Mouse (Mus musculus): ENCODE measurements around the gene Chad. TPM values are rescaled to one million over a fixed set of nuclear protein-coding genes. Genes with fewer than 3 reads are reported as not detected.
A peak's percentile ranks its signal among the peaks of the same experiment; 100 is the strongest.

The Chad gene
- polyA plus RNA-seq, 1 experiment from 2014 or later = 0.17 TPM

- no peak for ATAC-seq
- no peaks in the 10 kb centered on the region for H3K4me1 ChIP-seq (ENCODE audit: control insufficient read depth, insufficient read depth, low read length)
Measured at GRCm38 (mm10) chr11:94600447-94600846, 35.6 kb downstream of the Chad start.

GRCm38 (mm10) chr11:94601321-94602281, 36.8 kb downstream of the Chad start, which contains the start of gene Acsf2:
Gene Acsf2, minus strand, starts transcription at chr11:94601871.
- DNase-seq (ENCODE audit: low spot score) (peak; percentile 67), ATAC-seq (peak; percentile 89)
- WGBS = 2% methylated on average over 52 of the region's 52 CpGs
- Histone ChIP-seq H3K36me3 (ENCODE audit: control insufficient read depth, insufficient read depth, low read length) (no peaks in the 10 kb centered on the region), H3K27me3 (replicated peaks; ENCODE audit: control insufficient read depth, insufficient read depth, low read length) (no peaks in the 10 kb centered on the region), H3K27ac (ENCODE audit: low read depth, low read length) (no peak within 1 kb of the TSS), H3K4me1 (ENCODE audit: control insufficient read depth, insufficient read depth, low read length) (no peaks in the 10 kb centered on the region), H3K9ac (ENCODE audit: low read length) (peak within 1 kb of the TSS; percentile 54), H3K4me3 (ENCODE audit: low read depth, low read length) (peak within 1 kb of the TSS; percentile 38), H3K4me2 (ENCODE audit: low read length) (peak within 1 kb of the TSS; percentile 58), H3K9me3 (replicated peaks; ENCODE audit: control insufficient read depth, low read length) (no peaks in the 10 kb centered on the region)

More at GRCm38 (mm10) chr11:94600447-94600846, 35.6 kb downstream of the Chad start:
- Histone ChIP-seq H3K27me3 (replicated peaks; ENCODE audit: control insufficient read depth, insufficient read depth, low read length) (no peaks in the 10 kb centered on the region), H3K4me2 (ENCODE audit: low read length) (no peak overlapping the region), H3K27ac (ENCODE audit: low read depth, low read length) (no peak overlapping the region), H3K9me3 (replicated peaks; ENCODE audit: control insufficient read depth, low read length) (no peaks in the 10 kb centered on the region), H3K36me3 (ENCODE audit: control insufficient read depth, insufficient read depth, low read length) (no peaks in the 10 kb centered on the region), H3K4me3 (ENCODE audit: low read depth, low read length) (no peak overlapping the region), H3K9ac (ENCODE audit: low read length) (no peak overlapping the region)
- no peak for DNase-seq (ENCODE audit: low spot score)
- WGBS = 94% methylated on average over 7 of the region's 7 CpGs

DNA sequence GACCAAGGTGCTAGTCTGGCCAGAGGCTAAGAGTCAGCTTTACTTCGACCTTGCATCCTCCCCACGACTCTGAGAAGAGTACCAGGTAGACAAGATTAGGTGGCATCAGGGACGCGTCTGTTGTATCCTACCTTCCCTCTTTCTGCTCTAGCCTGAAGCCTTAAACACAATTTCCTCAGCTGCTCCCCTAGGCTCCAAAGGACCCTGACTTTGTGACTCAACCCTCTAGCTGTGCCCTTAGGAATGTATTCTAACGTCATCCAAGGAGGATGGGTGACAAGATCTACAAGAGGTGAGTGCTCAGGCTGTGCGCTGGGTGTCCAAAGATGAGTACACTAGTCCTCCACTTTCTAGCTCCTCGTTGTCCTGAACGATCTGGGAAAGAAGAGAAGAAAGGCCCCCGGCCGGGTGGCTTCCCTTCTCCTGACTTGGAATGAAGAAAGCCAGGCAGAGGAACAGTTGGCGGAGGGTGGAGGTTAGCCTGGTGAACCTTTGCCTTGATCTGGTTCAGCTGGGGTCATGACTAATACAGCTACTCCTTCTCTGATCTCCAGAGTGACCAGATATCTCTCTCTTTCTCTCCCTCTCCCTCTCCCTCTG, 37.6 kb downstream of the Chad start:
- H3K9me3 ChIP-seq (replicated peaks; ENCODE audit: control insufficient read depth, low read length) = no peaks in the 10 kb centered on the region
- H3K4me2 ChIP-seq (ENCODE audit: low read length) = peak overlapping the region; percentile 58
- DNase-seq (ENCODE audit: low spot score) (no peak), ATAC-seq (no peak)
- no peak overlapping the region for H3K27ac ChIP-seq (ENCODE audit: low read depth, low read length)
- no peak overlapping the region for H3K4me3 ChIP-seq (ENCODE audit: low read depth, low read length)
- no peaks in the 10 kb centered on the region for H3K36me3 ChIP-seq (ENCODE audit: control insufficient read depth, insufficient read depth, low read length)
- no peak overlapping the region for H3K9ac ChIP-seq (ENCODE audit: low read length)
- WGBS = 67% methylated on average over 11 of the region's 11 CpGs
- H3K4me1 ChIP-seq (ENCODE audit: control insufficient read depth, insufficient read depth, low read length) = no peaks in the 10 kb centered on the region
- H3K27me3 ChIP-seq (replicated peaks; ENCODE audit: control insufficient read depth, insufficient read depth, low read length) = no peaks in the 10 kb centered on the region

DNA sequence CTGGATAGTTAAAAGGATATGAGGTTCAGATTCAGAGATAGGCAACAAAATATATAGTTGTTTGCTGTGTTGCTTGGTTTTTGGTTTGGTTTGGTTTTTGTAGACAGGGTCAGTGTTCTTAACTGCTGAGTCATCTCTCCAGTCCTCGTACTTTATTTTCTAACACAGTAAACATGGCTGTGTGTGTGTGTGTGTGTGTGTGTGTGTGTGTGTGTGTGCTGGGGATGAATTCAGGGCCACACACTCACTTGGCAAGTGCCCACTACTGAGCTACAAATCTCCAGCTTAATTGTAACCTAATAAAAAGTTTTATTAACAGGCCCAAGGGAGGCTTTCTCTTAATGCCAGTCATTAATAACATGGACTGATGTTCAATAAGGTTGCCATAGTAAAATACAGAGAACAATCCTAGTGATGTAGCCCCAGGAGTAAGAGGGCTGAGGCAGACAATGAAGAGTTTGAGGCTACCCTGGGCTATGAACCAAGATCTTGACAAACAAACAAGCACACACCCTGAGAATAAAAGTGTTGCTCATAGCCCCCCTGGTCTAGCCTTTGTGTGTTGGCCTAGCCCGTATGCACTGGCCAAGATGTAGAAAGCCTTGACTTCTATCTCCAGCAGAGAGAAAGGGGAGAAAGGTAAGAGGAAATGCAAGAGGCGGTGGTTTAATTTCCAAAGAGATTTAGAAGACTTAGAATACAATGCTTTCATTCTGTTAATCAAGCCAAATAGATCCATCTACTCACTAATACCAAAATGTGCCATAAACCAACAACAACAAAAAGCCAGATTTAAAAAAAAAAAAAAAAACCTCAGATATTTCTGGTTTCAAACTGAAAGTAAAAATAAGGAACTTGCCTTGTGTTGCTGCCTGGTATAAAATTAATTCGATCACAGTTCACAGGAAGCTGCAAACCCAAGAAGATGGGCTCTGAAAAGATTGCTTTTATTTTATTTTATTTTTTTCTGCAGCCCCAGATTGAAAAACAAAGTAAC, 46.2 kb downstream of the Chad start:
- H3K9ac ChIP-seq (ENCODE audit: low read length) = no peak overlapping the region
- H3K27ac ChIP-seq (ENCODE audit: low read depth, low read length) = no peak overlapping the region
- ATAC-seq (no peak; the same call in 1 of the 2 replicates), DNase-seq (ENCODE audit: low spot score) (peak; percentile 32)
- H3K4me1 ChIP-seq (ENCODE audit: control insufficient read depth, insufficient read depth, low read length) = no peaks in the 10 kb centered on the region
- WGBS = 63% methylated on average over 4 of the region's 4 CpGs
- H3K27me3 ChIP-seq (replicated peaks; ENCODE audit: control insufficient read depth, insufficient read depth, low read length) = no peaks in the 10 kb centered on the region
- H3K9me3 ChIP-seq (replicated peaks; ENCODE audit: control insufficient read depth, low read length) = no peaks in the 10 kb centered on the region
- H3K36me3 ChIP-seq (ENCODE audit: control insufficient read depth, insufficient read depth, low read length) = no peaks in the 10 kb centered on the region
- H3K4me3 ChIP-seq (ENCODE audit: low read depth, low read length) = no peak overlapping the region
- H3K4me2 ChIP-seq (ENCODE audit: low read length) = no peak overlapping the region

GRCm38 (mm10) chr11:94614603-94615002, 49.8 kb downstream of the Chad start:
- H3K27ac ChIP-seq (ENCODE audit: low read depth, low read length) = no peak overlapping the region
- H3K9me3 ChIP-seq (replicated peaks; ENCODE audit: control insufficient read depth, low read length) = no peaks in the 10 kb centered on the region
- DNase-seq (ENCODE audit: low spot score) (no peak), ATAC-seq (no peak)
- H3K9ac ChIP-seq (ENCODE audit: low read length) = no peak overlapping the region
- H3K36me3 ChIP-seq (ENCODE audit: control insufficient read depth, insufficient read depth, low read length) = no peaks in the 10 kb centered on the region
- H3K27me3 ChIP-seq (replicated peaks; ENCODE audit: control insufficient read depth, insufficient read depth, low read length) = no peaks in the 10 kb centered on the region
- no peaks in the 10 kb centered on the region for H3K4me1 ChIP-seq (ENCODE audit: control insufficient read depth, insufficient read depth, low read length)
- H3K4me2 ChIP-seq (ENCODE audit: low read length) = no peak overlapping the region
- no peak overlapping the region for H3K4me3 ChIP-seq (ENCODE audit: low read depth, low read length)
- 87% methylated on average over 4 of the region's 4 CpGs for WGBS

GRCm38 (mm10) chr11:94615494-94615893, 50.6 kb downstream of the Chad start:
- WGBS = 25% methylated on average over 4 of the region's 4 CpGs
- Histone ChIP-seq H3K27ac (ENCODE audit: low read depth, low read length) (no peak overlapping the region), H3K4me3 (ENCODE audit: low read depth, low read length) (no peak overlapping the region), H3K4me2 (ENCODE audit: low read length) (no peak overlapping the region), H3K9me3 (replicated peaks; ENCODE audit: control insufficient read depth, low read length) (no peaks in the 10 kb centered on the region), H3K4me1 (ENCODE audit: control insufficient read depth, insufficient read depth, low read length) (no peaks in the 10 kb centered on the region), H3K9ac (ENCODE audit: low read length) (no peak overlapping the region), H3K27me3 (replicated peaks; ENCODE audit: control insufficient read depth, insufficient read depth, low read length) (no peaks in the 10 kb centered on the region), H3K36me3 (ENCODE audit: control insufficient read depth, insufficient read depth, low read length) (no peaks in the 10 kb centered on the region)
- DNase-seq (ENCODE audit: low spot score) = peak; percentile 24
- ATAC-seq = no peak

- DNase-seq (ENCODE audit: low spot score) (no peak), ATAC-seq (no peak)
- Histone ChIP-seq H3K9me3 (replicated peaks; ENCODE audit: control insufficient read depth, low read length) (no peaks in the 10 kb centered on the region), H3K9ac (ENCODE audit: low read length) (no peak overlapping the region), H3K4me3 (ENCODE audit: low read depth, low read length) (no peak overlapping the region), H3K27ac (ENCODE audit: low read depth, low read length) (no peak overlapping the region), H3K27me3 (replicated peaks; ENCODE audit: control insufficient read depth, insufficient read depth, low read length) (no peaks in the 10 kb centered on the region), H3K36me3 (ENCODE audit: control insufficient read depth, insufficient read depth, low read length) (no peaks in the 10 kb centered on the region), H3K4me2 (ENCODE audit: low read length) (no peak overlapping the region), H3K4me1 (ENCODE audit: control insufficient read depth, insufficient read depth, low read length) (no peaks in the 10 kb centered on the region)
- WGBS = 84% methylated on average over 2 of the region's 2 CpGs
Measured at GRCm38 (mm10) chr11:94617646-94618045, 52.8 kb downstream of the Chad start.
